Mouse (Mus musculus) spleen, adult 2 months (tissue): ENCODE data around the gene Slc39a11. TPM values are rescaled to one million over a fixed set of nuclear protein-coding genes. Genes with fewer than 3 reads are reported as not detected.
"Not testable (repeated sequence)": the region's sequence is repeated elsewhere in the genome, so short reads cannot be mapped to it uniquely, and the experiment has no call there.

ENCODE experiments used
- DNase-seq, 2 experiments: peaks; one replicate each; pipeline versions ENCODE4 v3.0.0 to v3.0.0-alpha.2; 2012 to 2021; ENCODE audit warnings: low spot score in 2 of 2, low read depth in 1 of 2
- H3K27ac ChIP-seq: fragments of 200-500 bp; 2 replicates; pipeline ENCODE4 v1.5.1; 2012; ENCODE audit warnings: low read length, inconsistent platforms; ENCODE audit not compliant: insufficient read depth
- H3K27me3 ChIP-seq: fragments of 200-500 bp; 2 replicates; pipeline ENCODE4 v1.6.1; 2012; ENCODE audit warnings: mild to moderate bottlenecking, moderate library complexity, low read length, inconsistent platforms; ENCODE audit not compliant: control insufficient read depth, insufficient read depth
- H3K36me3 ChIP-seq: fragments of 200-500 bp; 2 replicates; pipeline ENCODE4 v1.6.1; 2012; ENCODE audit warnings: mild to moderate bottlenecking, low read length, inconsistent platforms; ENCODE audit not compliant: control insufficient read depth, insufficient read depth
- H3K4me1 ChIP-seq: fragments of 200-500 bp; 2 replicates; pipeline ENCODE4 v1.6.1; 2011; ENCODE audit warnings: inconsistent platforms; ENCODE audit not compliant: control insufficient read depth, insufficient read depth, insufficient read length
- H3K4me3 ChIP-seq: fragments of 200-500 bp; 2 replicates; pipeline ENCODE4 v1.5.1; 2011; ENCODE audit warnings: mild to moderate bottlenecking, inconsistent platforms; ENCODE audit not compliant: insufficient read depth, insufficient read length; ENCODE audit errors: extremely low read depth
- CTCF ChIP-seq: fragments of 200-500 bp; IDR thresholded peaks from 2 replicates; pipeline ENCODE4 v1.5.1; 2011; ENCODE audit warnings: mild to moderate bottlenecking, inconsistent platforms; ENCODE audit not compliant: insufficient read depth, insufficient read length, insufficient replicate concordance; ENCODE audit errors: extremely low read depth
- POLR2A ChIP-seq: fragments of 200-500 bp; IDR thresholded peaks from 2 replicates; pipeline ENCODE4 v1.6.1; 2011; ENCODE audit warnings: low read depth, low read length, inconsistent platforms
- WGBS: fragments of 180-500 bp; shearing (Covaris S2); methylation state at CpG from one replicate; pipeline ENCODE4 v1.1.7; 2018; 5-methylcytosine and 5-hydroxymethylcytosine counted together
- polyA plus RNA-seq: library from polyadenylated mRNA; depleted of rRNA; stranded (reverse); fragments of >200 nt; gene quantifications from 2 replicates; pipeline ENCODE4 v1.2.3, GENCODE M21; 2012

The Slc39a11 gene
- polyA plus RNA-seq, 1 experiment = 11.6 TPM

GRCm38 (mm10) chr11:113661835-113662351 is 12.0 kb upstream of the Slc39a11 start:
- no peak for DNase-seq
- no peak for TF ChIP-seq CTCF
- no peak for TF ChIP-seq POLR2A
- H3K4me1 ChIP-seq = peaks cover 2% of the 10 kb centered on the region; the same call in 1 of the 2 replicates
- no peak overlapping the region for H3K4me3 ChIP-seq
- H3K27ac ChIP-seq = no peak overlapping the region
- H3K27me3 ChIP-seq = no peaks in the 10 kb centered on the region
- H3K36me3 ChIP-seq = peaks cover 31% of the 10 kb centered on the region
- WGBS = 83% methylated on average over 18 of the region's 18 CpGs

- DNase-seq = no peak
- Histone ChIP-seq H3K27ac (no peak overlapping the region), H3K27me3 (no peaks in the 10 kb centered on the region), H3K4me1 (peaks cover 2% of the 10 kb centered on the region; the same call in 1 of the 2 replicates), H3K36me3 (peaks cover 39% of the 10 kb centered on the region), H3K4me3 (no peak overlapping the region)
- TF ChIP-seq POLR2A (no peak), CTCF (no peak)
- 60% methylated on average over 11 of the region's 11 CpGs for WGBS
Measured at GRCm38 (mm10) chr11:113660940-113661339, 11.1 kb upstream of the Slc39a11 start.

- 93% methylated on average over 3 of the region's 3 CpGs for whole genome bisulfite sequencing
- not testable (repeated sequence) for DNase-seq, H3K27me3 ChIP-seq, H3K27ac ChIP-seq, H3K4me1 ChIP-seq, H3K4me3 ChIP-seq
- H3K36me3 ChIP-seq = peaks cover 41% of the 10 kb centered on the region
Measured at GRCm38 (mm10) chr11:113660213-113660612, 10.3 kb upstream of the Slc39a11 start.

GRCm38 (mm10) chr11:113658763-113659162 is 8.9 kb upstream of the Slc39a11 start:
- H3K27me3 ChIP-seq = no peaks in the 10 kb centered on the region
- TF ChIP-seq POLR2A = no peak
- TF ChIP-seq CTCF = no peak
- no peak overlapping the region for H3K4me3 ChIP-seq
- H3K36me3 ChIP-seq = peaks cover 50% of the 10 kb centered on the region
- H3K27ac ChIP-seq = no peak overlapping the region
- DNase-seq = no peak
- 89% methylated on average over 4 of the region's 4 CpGs for WGBS
- H3K4me1 ChIP-seq = no peaks in the 10 kb centered on the region

- Histone ChIP-seq H3K4me3 (no peak overlapping the region), H3K36me3 (peaks cover 50% of the 10 kb centered on the region), H3K27me3 (no peaks in the 10 kb centered on the region), H3K4me1 (no peaks in the 10 kb centered on the region), H3K27ac (no peak overlapping the region)
- no peak for DNase-seq
- 92% methylated on average over 8 of the region's 8 CpGs for WGBS
- no peak for TF ChIP-seq POLR2A
Measured at GRCm38 (mm10) chr11:113658319-113658718, 8.4 kb upstream of the Slc39a11 start.

- Histone ChIP-seq H3K4me3 (no peak overlapping the region), H3K36me3 (peaks cover 59% of the 10 kb centered on the region), H3K4me1 (no peaks in the 10 kb centered on the region), H3K27me3 (no peaks in the 10 kb centered on the region), H3K27ac (no peak overlapping the region)
- DNase-seq = no peak
- WGBS = 81% methylated on average over 4 of the region's 4 CpGs
- TF ChIP-seq POLR2A (no peak), CTCF (no peak)
Measured at GRCm38 (mm10) chr11:113657221-113657620, 7.3 kb upstream of the Slc39a11 start.

GRCm38 (mm10) chr11:113656511-113656932 is 6.6 kb upstream of the Slc39a11 start:
- DNase-seq = no peak
- H3K4me3 ChIP-seq = no peak overlapping the region
- no peaks in the 10 kb centered on the region for H3K27me3 ChIP-seq
- no peak for TF ChIP-seq CTCF
- no peak for TF ChIP-seq POLR2A
- H3K27ac ChIP-seq = no peak overlapping the region
- H3K4me1 ChIP-seq = no peaks in the 10 kb centered on the region
- WGBS = 93% methylated on average over 8 of the region's 8 CpGs
- H3K36me3 ChIP-seq = peaks cover 60% of the 10 kb centered on the region
